Mouse (Mus musculus): ENCODE measurements around the gene Tmed5. TPM values are rescaled to one million over a fixed set of nuclear protein-coding genes. Genes with fewer than 3 reads are reported as not detected.
"Not testable (repeated sequence)": the region's sequence is repeated elsewhere in the genome, so short reads cannot be mapped to it uniquely, and the experiment has no call there.

The Tmed5 gene
- polyA plus RNA-seq (2012; rRNA removed), result 20.1 and 28.2 TPM in 2 replicates

GRCm38 (mm10) chr5:108132441-108133243, at the start of gene Tmed5, which contains the start of gene Ccdc18:
TSS of gene Tmed5 (minus strand) at chr5:108132620.
TSS of gene Ccdc18 (plus strand) at chr5:108132875.
- peak; percentile 94 for DNase-seq (ENCODE audit: low spot score)

- DNase-seq (ENCODE audit: low spot score), result no peak
Measured at GRCm38 (mm10) chr5:108163695-108164094, 31.3 kb upstream of the Tmed5 start.

DNA sequence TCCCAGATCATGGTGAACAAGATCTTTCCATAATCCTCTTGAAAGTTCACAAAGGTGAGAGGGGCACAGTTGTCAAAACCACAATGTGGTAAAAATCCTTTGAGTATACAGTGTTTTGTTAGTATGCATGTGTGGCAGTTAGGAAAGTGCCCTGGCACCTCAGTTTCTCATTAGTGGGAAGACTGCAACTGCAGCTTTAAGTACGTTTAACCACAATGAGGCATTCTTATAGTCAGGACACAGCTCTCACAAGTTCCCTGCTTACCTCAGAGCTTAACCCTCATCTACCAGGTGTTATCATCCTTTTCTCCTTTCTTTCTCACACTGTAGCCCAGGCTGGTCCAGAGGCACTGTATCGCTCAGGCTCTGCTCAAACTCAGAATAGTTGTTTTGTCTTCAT, 28.4 kb upstream of the Tmed5 start:
- DNase-seq (ENCODE audit: low spot score), result no peak

GRCm38 (mm10) chr5:108152592-108152991, 20.2 kb upstream of the Tmed5 start:
- no peak for DNase-seq (ENCODE audit: low spot score)

DNA sequence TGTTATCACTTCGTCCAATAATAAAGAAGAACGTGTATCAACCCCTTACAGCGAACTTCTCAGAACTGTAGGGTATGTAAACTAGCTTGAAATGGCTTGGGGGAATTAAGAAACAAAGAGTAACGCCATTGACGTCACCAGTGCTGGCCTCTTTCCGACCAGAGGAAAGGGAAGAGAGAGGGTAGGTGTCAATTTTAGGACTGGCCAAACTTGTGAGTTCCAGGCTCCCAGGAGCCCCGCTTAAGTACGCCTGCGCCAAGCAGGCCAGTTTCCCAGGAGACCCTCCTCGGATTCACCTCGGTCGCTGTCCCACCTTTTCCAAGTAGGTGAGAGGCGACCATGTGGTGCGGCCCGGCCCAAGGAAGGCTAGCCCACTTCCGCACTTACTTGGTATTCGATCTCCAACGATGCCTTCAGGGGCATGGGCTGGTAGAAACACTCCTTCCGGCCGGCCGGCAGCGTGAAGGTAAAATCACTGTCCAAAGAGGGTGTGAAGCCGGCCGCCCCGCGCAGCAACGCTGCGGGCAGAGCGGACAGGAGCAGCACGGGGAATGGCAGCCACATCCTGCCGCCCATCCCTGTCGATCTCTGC, 475 bp downstream of the Tmed5 start:
- no peak for DNase-seq (ENCODE audit: low spot score)

GRCm38 (mm10) chr5:108120221-108120900, 12.1 kb downstream of the Tmed5 start:
- no peak for DNase-seq (ENCODE audit: low spot score)

GRCm38 (mm10) chr5:108117693-108118092, 14.7 kb downstream of the Tmed5 start:
- DNase-seq (ENCODE audit: low spot score), result no peak

- DNase-seq (ENCODE audit: low spot score), result no peak
Measured at GRCm38 (mm10) chr5:108109346-108109745, 23.1 kb downstream of the Tmed5 start.

- DNase-seq (ENCODE audit: low spot score), result no peak
Measured at GRCm38 (mm10) chr5:108104306-108104705, 28.1 kb downstream of the Tmed5 start.

GRCm38 (mm10) chr5:108100196-108100595, 32.2 kb downstream of the Tmed5 start:
- no peak for DNase-seq (ENCODE audit: low spot score)

GRCm38 (mm10) chr5:108097676-108098075, 34.7 kb downstream of the Tmed5 start:
- DNase-seq (ENCODE audit: low spot score), result no peak

GRCm38 (mm10) chr5:108092731-108093130, 39.7 kb downstream of the Tmed5 start:
- DNase-seq (ENCODE audit: low spot score), result not testable (repeated sequence)

DNA sequence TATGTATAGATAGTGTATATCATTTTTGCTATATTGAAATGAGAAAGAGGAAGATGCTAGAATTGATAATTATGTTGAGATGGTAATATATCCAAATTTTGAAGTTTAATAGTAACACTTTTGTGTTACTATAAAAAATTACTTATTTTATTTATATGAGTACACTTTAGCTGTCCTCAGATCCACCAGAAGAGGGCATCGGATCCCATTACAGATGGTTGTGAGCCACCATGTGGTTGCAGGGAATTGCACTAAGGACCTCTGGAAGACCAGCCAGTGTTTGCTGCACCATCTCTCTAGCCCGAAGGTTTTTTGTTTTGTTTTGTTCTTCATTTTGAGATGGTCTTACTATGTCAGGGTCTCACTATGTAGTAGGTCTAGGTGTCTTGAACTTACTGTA, 47.0 kb downstream of the Tmed5 start:
- DNase-seq (ENCODE audit: low spot score), result no peak

- DNase-seq (ENCODE audit: low spot score), result no peak
Measured at GRCm38 (mm10) chr5:108082380-108082779, 50.0 kb downstream of the Tmed5 start.

DNA sequence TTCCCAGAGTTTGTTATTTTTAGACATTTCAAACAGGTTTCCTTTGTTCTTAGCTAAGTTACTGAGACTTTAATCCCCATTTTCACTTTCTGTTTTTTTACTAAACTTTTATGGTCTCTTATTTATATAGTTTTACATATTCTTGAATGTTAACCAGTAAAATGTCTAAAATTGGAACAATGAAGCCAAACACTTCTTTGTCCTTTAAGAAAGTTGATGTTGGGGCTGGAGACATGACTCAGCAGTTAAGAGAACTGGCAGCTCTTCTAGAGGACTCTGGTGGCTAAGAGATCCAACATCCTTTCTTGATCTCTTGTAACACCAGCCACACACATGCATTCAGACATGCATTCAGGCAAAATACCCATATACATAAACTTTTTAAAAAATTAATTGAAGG, 52.8 kb downstream of the Tmed5 start:
- DNase-seq (ENCODE audit: low spot score), result no peak

DNA sequence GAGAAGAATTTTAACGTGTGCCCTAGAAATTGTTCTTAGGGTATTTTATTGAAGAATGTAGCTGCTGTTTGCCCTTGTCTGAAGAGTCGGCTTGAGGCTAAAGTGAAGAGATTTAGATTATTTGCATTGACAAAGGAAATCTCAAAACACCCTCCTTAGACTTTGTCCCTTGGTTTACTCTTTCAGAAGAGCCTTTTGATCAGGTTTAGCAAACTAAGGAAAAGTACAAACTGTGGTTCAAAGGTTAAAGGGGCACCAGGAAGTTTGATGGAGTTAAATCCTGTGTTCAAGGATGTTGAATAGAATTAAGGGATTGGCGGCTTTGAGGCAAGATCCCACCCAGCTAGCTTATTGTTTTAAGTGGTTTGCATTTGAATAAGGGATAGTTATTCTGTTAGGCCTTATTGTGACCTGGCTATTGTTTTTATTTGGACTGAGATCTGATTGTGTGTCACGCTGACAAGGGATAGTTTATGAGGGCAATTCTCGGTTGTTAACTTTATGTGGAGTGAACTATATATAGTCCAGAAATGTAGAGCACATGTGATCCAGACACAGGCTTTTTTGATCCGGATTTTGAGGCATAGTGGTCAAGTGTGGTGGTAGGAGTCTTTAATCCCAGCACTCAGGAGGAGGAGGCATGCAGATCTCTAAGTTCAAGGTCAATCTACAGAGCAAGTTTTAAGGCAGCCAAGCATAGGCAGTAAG, 55.4 kb downstream of the Tmed5 start:
- DNase-seq (ENCODE audit: low spot score), result no peak

DNA sequence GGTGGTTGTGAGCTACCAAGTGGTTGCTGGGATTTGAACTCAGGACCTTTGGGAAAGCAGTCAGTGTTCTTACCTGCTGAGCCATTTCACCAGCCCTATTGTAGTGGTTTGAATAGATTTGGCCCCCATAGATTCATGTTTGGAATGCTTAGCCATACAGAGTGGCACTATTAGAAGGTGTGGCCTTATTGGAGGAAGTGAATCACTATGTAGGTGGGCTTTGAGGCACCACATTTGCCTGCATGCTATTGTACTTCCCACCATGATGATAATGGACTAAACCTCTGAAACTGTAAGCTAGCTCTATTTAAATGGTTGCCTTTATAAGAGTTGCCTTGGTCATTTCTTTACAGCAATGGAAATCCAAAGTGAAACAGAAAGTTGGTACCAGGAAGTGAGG, 56.2 kb downstream of the Tmed5 start:
- DNase-seq (ENCODE audit: low spot score), result no peak

DNA sequence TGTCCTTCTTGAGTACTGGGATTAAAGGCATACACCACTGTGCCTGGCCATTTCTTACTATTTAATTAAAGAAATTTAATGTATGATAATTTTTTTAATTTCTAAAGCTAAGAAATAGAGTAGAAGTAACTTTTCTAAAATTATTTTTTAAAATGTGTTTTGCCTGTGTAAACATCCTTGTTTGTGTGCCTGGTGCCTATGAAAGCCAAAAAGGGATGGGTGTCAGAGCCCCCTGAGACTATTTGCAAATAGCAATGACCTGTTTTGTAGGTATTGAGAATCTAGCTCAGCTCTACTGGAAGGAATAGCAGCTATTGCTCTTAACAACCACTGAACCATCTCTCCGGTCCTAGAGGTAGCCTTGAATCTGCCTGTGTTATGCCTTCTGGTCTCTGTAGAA, 60.1 kb downstream of the Tmed5 start:
- DNase-seq (ENCODE audit: low spot score), result no peak

DNA sequence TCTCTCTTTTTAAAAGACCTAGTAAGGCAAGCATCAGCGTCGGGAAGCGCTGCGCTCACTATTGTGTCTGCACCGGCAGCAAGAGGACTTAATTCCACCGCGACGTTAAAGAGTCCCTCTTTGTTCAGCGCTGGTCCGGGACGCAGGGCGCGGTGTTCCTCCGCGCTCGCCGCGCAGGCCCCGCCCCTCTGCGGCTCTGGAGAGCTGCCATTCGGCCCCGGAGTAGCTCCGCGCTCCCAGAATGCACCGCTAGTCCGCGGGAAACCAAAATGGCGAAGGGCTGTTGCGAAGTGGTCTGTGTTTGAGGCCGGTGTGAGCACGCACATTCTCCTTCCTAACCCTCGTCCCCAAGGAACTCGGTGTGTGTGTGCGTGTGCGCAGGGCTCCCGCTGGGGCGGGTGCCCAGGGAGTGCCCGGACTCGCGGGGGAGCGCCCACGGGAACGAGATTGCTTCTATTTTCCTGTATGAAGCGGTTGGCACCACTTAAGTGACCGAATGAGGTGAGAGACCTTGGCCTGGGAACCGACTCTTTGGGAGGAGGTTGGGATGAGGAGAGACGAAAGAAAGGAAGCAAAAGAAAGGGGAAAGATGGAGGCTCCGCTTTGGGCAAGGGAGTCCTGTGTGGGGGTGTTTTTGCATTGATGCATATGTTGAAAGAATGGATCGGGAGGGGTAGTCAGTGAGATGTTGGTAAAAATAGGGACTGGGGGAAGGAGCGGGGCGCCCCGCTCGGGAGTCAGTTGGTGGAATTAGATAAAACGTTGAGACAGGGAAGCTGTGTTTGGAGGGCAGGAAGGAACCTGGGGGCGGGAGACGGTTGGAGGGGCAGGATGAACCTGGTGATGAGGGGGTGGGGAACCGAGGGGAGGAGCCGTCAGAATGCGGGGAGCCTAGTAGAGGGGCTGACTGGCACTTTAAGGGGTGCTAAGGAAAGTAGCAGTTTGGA, 66.7 kb downstream of the Tmed5 start, which contains the start of gene Mtf2:
Gene Mtf2, plus strand, starts transcription at position 210 of the 947 bp plus-strand sequence.
- DNase-seq (ENCODE audit: low spot score), result peak; percentile 95

DNA sequence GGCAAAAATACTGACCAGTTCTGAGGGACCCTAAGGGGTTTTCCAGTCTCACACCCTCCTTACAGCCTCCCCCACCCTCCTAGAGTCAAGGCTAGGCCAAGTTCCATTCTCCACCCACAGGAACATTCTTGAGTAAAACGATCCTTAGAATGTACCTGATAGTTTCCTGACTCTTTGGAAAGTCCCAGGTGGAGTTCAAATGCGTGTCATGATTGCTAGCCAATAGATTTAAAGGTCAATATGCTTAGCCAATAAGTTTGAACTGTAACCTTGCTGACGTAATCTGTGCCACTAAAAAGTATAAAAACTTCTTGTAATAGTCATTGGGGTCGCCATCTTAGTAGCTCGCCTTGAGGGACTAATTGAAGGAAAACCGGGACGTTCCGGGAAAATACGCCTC, 72.0 kb downstream of the Tmed5 start:
- no peak for DNase-seq (ENCODE audit: low spot score)

Measured in urinary bladder, adult 2 months (tissue).